14 mouse cellular contexts compared by ENCODE assay signal in genomic region chr2:105661623-105662066, GRCm38 (mm10). TPM values are rescaled to one million over a fixed set of nuclear protein-coding genes. Genes with fewer than 3 reads are reported as not detected.
DNase-seq lines count a peak whose midpoint lies in the region; ATAC-seq lines count a peak whose summit lies in the region.
"Had no signal": no experiment of that assay in that cellular context is flagged by ENCODE, and none has a peak within 500 bp of the region (broad histone marks: within the 10 kb centered on the region; RNA-seq: fewer than 3 reads in every experiment).

No protein-coding gene starts in this region.

- peak overlapping the region; percentile 55; the same call in 1 of the 2 replicates for H3K27ac ChIP-seq in midbrain, embryonic 10.5 days (replicated peaks)
- H3K27ac ChIP-seq in midbrain, embryonic 16.5 days (ENCODE audit: low read length), result no peak overlapping the region
- no peak overlapping the region for H3K27ac ChIP-seq in embryonic facial prominence, embryonic 11.5 days (replicated peaks; ENCODE audit: low read depth, low read length)
- no peak overlapping the region for H3K27ac ChIP-seq in hindbrain, embryonic 12.5 days
- no peak overlapping the region for H3K27ac ChIP-seq in neural tube, embryonic 14.5 days (ENCODE audit: low read depth, low read length)

- H3K27me3 ChIP-seq in midbrain, embryonic 10.5 days (ENCODE audit: low read depth, poor library complexity, severe bottlenecking), result peaks cover 100% of the 10 kb centered on the region
- H3K27me3 ChIP-seq in midbrain, embryonic 16.5 days (ENCODE audit: control insufficient read depth, insufficient read depth, low read depth, low read length), result peaks cover 67% of the 10 kb centered on the region
- peaks cover 76% of the 10 kb centered on the region for H3K27me3 ChIP-seq in embryonic facial prominence, embryonic 11.5 days (ENCODE audit: control insufficient read depth, insufficient read depth, low read length)
- H3K27me3 ChIP-seq in hindbrain, embryonic 12.5 days, result peaks cover 94% of the 10 kb centered on the region
- peaks cover 59% of the 10 kb centered on the region for H3K27me3 ChIP-seq in neural tube, embryonic 14.5 days (ENCODE audit: control insufficient read depth, insufficient read depth, low read length)

- ATAC-seq in midbrain, embryonic 16.5 days, result no peak
- ATAC-seq in embryonic facial prominence, embryonic 11.5 days (replicated peaks; ENCODE audit: insufficient number of reproducible peaks, low FRiP score, low TSS enrichment, low read depth), result 0 out of 2 replicates have a peak, but pooled peaks have one; percentile 39
- ATAC-seq in hindbrain, embryonic 12.5 days (ENCODE audit: low FRiP score), result no peak
- ATAC-seq in neural tube, embryonic 14.5 days (ENCODE audit: low read depth), result 0 out of 2 replicates have a peak, but pooled peaks have one; percentile 33
- ATAC-seq: activated CD4-positive, CD25-positive, alpha-beta regulatory T cell, adult 4 months; lung, postnatal 0 days had no signal

- WGBS in midbrain, embryonic 10.5 days, result under 1% methylated on average over 18 of the region's 18 CpGs
- 1% methylated on average over 17 of the region's 18 CpGs for WGBS in midbrain, embryonic 16.5 days
- under 1% methylated on average over 18 of the region's 18 CpGs for WGBS in embryonic facial prominence, embryonic 11.5 days
- under 1% methylated on average over 18 of the region's 18 CpGs for WGBS in hindbrain, embryonic 12.5 days
- 1% methylated on average over 18 of the region's 18 CpGs for WGBS in neural tube, embryonic 14.5 days

- H3K4me1 ChIP-seq in midbrain, embryonic 10.5 days, result peaks cover 41% of the 10 kb centered on the region
- H3K4me1 ChIP-seq in midbrain, embryonic 16.5 days (ENCODE audit: control insufficient read depth, insufficient read depth, low read length), result no peaks in the 10 kb centered on the region
- H3K4me1 ChIP-seq in embryonic facial prominence, embryonic 11.5 days (ENCODE audit: control insufficient read depth, insufficient read depth, low read length), result peaks cover 2% of the 10 kb centered on the region; the same call in 1 of the 2 replicates
- H3K4me1 ChIP-seq in hindbrain, embryonic 12.5 days, result peaks cover 17% of the 10 kb centered on the region
- H3K4me1 ChIP-seq in neural tube, embryonic 14.5 days (ENCODE audit: control insufficient read depth, insufficient read depth, low read length), result 0 out of 2 replicates have a peak, but pooled peaks cover 2% of the 10 kb centered on the region

- no peaks in the 10 kb centered on the region for H3K36me3 ChIP-seq in midbrain, embryonic 10.5 days
- no peaks in the 10 kb centered on the region for H3K36me3 ChIP-seq in midbrain, embryonic 16.5 days (ENCODE audit: control insufficient read depth, insufficient read depth, low read length)
- H3K36me3 ChIP-seq in embryonic facial prominence, embryonic 11.5 days (replicated peaks; ENCODE audit: control insufficient read depth, insufficient read depth, low read depth, low read length), result no peaks in the 10 kb centered on the region
- H3K36me3 ChIP-seq in hindbrain, embryonic 12.5 days, result no peaks in the 10 kb centered on the region
- no peaks in the 10 kb centered on the region for H3K36me3 ChIP-seq in neural tube, embryonic 14.5 days (ENCODE audit: control insufficient read depth, insufficient read depth, low read length)

- no peak overlapping the region for H3K9ac ChIP-seq in midbrain, embryonic 16.5 days (ENCODE audit: low read depth, low read length)
- H3K9ac ChIP-seq in embryonic facial prominence, embryonic 11.5 days (replicated peaks; ENCODE audit: low read length), result no peak overlapping the region
- no peak overlapping the region for H3K9ac ChIP-seq in hindbrain, embryonic 12.5 days
- H3K9ac ChIP-seq in neural tube, embryonic 14.5 days (replicated peaks; ENCODE audit: low read depth, low read length), result no peak overlapping the region

- no peak overlapping the region for H3K4me2 ChIP-seq in midbrain, embryonic 16.5 days (ENCODE audit: low read length)
- no peak overlapping the region for H3K4me2 ChIP-seq in embryonic facial prominence, embryonic 11.5 days (ENCODE audit: low read depth, low read length)
- H3K4me2 ChIP-seq in hindbrain, embryonic 12.5 days (replicated peaks), result peak overlapping the region; percentile 13
- H3K4me2 ChIP-seq in neural tube, embryonic 14.5 days (ENCODE audit: low read depth, low read length), result no peak overlapping the region; the same call in 1 of the 2 replicates

- no peaks in the 10 kb centered on the region for H3K9me3 ChIP-seq in midbrain, embryonic 10.5 days (replicated peaks)
- H3K9me3 ChIP-seq in midbrain, embryonic 16.5 days (replicated peaks; ENCODE audit: control insufficient read depth, low read length, poor library complexity, severe bottlenecking), result no peaks in the 10 kb centered on the region
- H3K9me3 ChIP-seq in embryonic facial prominence, embryonic 11.5 days (replicated peaks; ENCODE audit: control insufficient read depth, low read length), result no peaks in the 10 kb centered on the region
- no peaks in the 10 kb centered on the region for H3K9me3 ChIP-seq in hindbrain, embryonic 12.5 days (replicated peaks)
- H3K9me3 ChIP-seq in neural tube, embryonic 14.5 days (ENCODE audit: control insufficient read depth, low read length), result no peaks in the 10 kb centered on the region

- H3K4me3 ChIP-seq in midbrain, embryonic 10.5 days, result peak overlapping the region; percentile 40; the same call in 1 of the 2 replicates
- H3K4me3 ChIP-seq in midbrain, embryonic 16.5 days (ENCODE audit: low read depth, low read length), result no peak overlapping the region
- no peak overlapping the region for H3K4me3 ChIP-seq in embryonic facial prominence, embryonic 11.5 days (ENCODE audit: low read depth, low read length)
- H3K4me3 ChIP-seq in hindbrain, embryonic 12.5 days, result no peak overlapping the region
- no peak overlapping the region for H3K4me3 ChIP-seq in neural tube, embryonic 14.5 days (ENCODE audit: low read depth, low read length)
- H3K4me3 ChIP-seq: myocyte had no signal

- DNase-seq in midbrain, embryonic 10.5 days (ENCODE audit: low spot score), result peak; percentile 53
- peak; percentile 31 for DNase-seq in embryonic facial prominence, embryonic 11.5 days (ENCODE audit: low spot score)
- DNase-seq in frontal cortex, postnatal 25 days (ENCODE audit: low spot score in 2 of 2), result no peak
- no peak for DNase-seq in adrenal gland, postnatal 14 days
- DNase-seq in layer of hippocampus, adult 9-11 months, result no peak
- DNase-seq: kidney, adult 2 months had no signal

RNA-seq across cellular contexts. Expression of gene Pax6, which starts 7.1 kb away (rescaled TPM):
- 39.0 and 40.1 TPM in 2 replicates for polyA plus RNA-seq in midbrain, embryonic 10.5 days (2016; fragmentation: Nextera tagmentation; extraction: Ambion mirVana)
- 17.4 and 25.7 TPM in 2 replicates for polyA plus RNA-seq in midbrain, embryonic 16.5 days (2015; fragmentation: Nextera tagmentation; extraction: Ambion mirVana)
- 13.9 and 26.6 TPM in 2 replicates for polyA plus RNA-seq in embryonic facial prominence, embryonic 11.5 days (2014; fragmentation: Nextera tagmentation; extraction: Ambion mirVana)
- polyA plus RNA-seq in hindbrain, embryonic 12.5 days (2016; fragmentation: Nextera tagmentation; extraction: Ambion mirVana), result 17.9 and 20.1 TPM in 2 replicates
- 13.3 and 13.5 TPM in 2 replicates for polyA plus RNA-seq in neural tube, embryonic 14.5 days (2014; fragmentation: Nextera tagmentation; extraction: Ambion mirVana)
- 0.83 TPM in 1 of 2 replicates, not detected in the other for total RNA-seq in adrenal gland, postnatal 14 days (2021)
- total RNA-seq: gastrocnemius, adult 8-10 months; liver, adult 2 months had no signal
- polyA plus RNA-seq: kidney, adult 2 months; liver, adult 2 months; lung, postnatal 0 days had no signal

Comparison
In these comparisons a context has a peak if more than half of its experiments do, and no peak if none do; other contexts are left out.
1. DNase-seq: peak in midbrain, embryonic 10.5 days (single experiment) and embryonic facial prominence, embryonic 11.5 days (single experiment); none in frontal cortex, postnatal 25 days (0 of 2), adrenal gland, postnatal 14 days (single experiment) and layer of hippocampus, adult 9-11 months (single experiment).
2. ATAC-seq: peak in embryonic facial prominence, embryonic 11.5 days (single experiment) and neural tube, embryonic 14.5 days (single experiment); none in midbrain, embryonic 16.5 days (single experiment) and hindbrain, embryonic 12.5 days (single experiment).